Mouse (Mus musculus) kidney, postnatal 36 days (tissue): ENCODE results near the gene Mipep.

Experiments
- DNase-seq, 2 experiments: peaks; one replicate each; pipeline ENCODE4 v3.0.0; 2021 to 2022; ENCODE audit warnings: mixed read lengths in 2 of 2

Gene Mipep

GRCm38 (mm10) chr14:60882681-60883080 is 98.3 kb downstream of the Mipep start:
- DNase-seq = no peak

DNA sequence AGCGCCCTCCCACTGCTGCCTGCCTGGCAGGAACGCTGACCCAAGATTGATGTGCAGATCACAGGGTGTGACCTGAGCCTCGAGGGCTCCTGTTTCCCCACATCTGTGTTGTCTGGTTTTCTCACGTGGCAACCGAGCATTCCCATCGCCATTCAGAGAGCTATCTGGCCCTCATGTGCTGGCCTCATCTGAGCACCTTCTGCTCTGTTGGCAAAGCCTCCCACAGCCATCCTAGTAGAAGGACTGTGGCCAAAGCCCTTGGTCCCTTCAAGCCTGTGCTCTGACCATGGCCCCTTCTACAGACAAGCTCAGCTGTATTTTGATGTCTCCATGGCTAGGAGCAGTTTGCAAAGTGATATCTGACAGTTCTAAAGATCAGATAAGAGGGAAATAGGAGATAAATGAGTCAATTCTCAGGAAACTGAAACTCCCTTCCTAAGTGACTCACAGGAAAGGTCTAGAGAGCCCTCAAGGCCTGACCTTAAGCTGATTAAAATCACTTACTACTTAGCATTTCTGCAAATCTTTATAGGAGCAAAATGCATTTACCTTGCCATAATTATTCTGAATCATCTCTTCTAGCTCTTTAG is 101.1 kb downstream of the Mipep start:
- no peak for DNase-seq

- DNase-seq = no peak
Measured at GRCm38 (mm10) chr14:60893882-60894281, 109.5 kb downstream of the Mipep start.

GRCm38 (mm10) chr14:60895172-60896000 is 111.0 kb downstream of the Mipep start:
- DNase-seq = no peak

- DNase-seq = no peak
Measured at GRCm38 (mm10) chr14:60898086-60898667, 113.8 kb downstream of the Mipep start.

DNA sequence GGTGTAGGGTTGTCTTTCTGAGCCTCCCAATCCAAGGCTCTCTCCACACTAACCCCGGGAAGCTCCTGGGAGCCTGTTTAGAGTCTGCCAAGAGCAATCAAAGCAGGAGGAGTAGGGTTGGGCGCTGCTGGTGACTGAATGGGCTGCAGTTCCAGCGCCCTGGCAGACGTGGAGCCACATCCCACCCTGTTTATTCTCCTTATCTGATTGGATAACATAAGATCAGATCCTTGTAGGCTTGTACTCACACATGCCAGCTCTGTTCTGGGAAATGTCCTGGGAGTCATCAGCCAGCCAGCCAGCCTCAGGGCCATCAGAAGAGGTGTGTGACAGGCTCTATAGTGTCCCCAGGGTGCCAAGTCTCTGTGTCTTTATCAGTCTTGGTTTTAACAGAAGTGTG is 120.1 kb downstream of the Mipep start:
- no peak for DNase-seq

DNA sequence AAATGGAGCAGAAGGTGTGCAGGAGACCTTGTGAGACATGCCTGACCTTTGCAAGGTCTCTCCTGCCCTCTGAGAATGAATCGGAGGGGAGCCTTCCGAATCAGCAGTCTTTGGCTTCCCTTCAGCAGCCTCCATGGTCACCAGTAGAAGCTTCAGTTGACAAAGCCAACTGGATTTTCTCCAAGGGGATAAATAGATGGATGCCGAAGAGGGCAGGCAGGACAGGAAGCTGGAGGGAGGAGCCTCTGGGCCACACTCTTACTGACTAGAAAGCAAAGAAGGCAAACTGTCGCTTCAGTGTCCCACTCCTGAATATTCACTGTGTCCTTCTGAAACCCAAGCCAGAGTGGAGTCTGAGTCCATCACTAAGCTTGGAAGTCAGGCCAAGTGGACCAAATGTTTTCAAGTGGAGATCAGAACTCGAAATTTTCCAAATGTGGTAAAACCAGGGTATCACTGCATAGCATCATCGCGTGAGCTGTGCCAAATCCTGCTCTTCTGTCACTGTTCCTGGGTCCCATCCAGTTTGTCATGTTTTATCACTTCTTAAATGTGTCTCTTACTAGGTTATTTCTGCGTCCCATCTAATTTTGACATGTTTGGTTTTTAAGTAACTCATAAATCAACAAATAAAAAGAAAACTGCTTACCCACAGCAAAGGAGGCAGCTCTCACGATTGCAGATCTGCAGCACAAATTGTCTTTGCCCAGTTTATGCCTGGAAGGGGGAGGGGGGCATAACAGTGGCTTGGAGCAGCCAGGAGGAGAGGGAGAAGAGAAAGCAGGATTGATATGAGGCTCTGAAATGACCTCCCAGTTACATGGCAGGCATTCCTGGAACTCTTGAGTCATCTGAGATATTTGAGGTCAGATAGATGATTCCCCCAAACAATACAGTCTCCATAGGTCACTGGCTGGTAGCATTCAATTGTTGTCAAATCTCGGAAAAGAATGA is 122.3 kb downstream of the Mipep start:
- no peak for DNase-seq

DNA sequence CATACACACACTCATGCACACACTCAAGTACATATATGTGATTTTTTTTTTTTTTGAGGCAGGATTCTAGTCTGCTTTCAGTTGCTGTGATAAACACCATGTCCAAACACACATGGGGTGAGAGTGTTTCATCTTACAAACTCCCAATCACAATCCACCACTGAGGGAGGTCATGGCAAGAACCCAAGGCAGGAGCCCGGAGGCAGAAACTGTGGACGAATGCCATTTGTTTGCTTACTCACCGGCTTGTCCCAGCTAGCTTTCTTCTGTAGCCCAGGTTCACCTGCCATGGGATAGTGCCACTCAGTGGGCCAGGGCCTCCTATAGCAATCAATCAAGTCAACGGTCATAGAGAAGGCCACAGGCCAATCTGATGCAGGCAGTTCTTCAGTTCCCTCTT is 125.0 kb downstream of the Mipep start:
- DNase-seq = no peak

- DNase-seq = no peak
Measured at GRCm38 (mm10) chr14:60910506-60911444, 126.4 kb downstream of the Mipep start.

DNA sequence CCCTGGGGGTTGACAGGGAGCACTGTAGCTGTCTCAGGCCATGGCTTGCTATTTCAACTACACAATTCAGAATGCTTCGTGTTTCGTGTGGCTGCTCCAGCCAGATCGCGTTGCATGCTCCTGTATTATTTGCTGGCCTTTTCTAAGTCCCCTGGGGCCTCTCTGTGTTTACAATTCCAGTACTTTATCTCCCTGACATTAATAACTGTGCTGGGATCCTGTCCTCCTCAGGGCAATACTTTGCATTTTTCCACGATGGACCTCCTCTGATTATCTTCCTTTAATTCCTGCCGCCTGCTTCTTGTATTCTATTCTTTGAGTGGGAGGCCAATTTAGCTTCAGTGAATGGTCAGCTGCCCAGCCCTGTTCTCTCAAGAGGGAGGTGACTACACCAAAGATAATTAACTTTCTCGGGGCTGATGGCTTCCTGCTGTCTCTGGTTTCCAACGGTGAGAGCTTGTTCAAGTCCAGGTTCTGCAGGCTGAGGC is 128.7 kb downstream of the Mipep start:
- peak in 1 of 2 experiments; percentile 16 for DNase-seq

DNA sequence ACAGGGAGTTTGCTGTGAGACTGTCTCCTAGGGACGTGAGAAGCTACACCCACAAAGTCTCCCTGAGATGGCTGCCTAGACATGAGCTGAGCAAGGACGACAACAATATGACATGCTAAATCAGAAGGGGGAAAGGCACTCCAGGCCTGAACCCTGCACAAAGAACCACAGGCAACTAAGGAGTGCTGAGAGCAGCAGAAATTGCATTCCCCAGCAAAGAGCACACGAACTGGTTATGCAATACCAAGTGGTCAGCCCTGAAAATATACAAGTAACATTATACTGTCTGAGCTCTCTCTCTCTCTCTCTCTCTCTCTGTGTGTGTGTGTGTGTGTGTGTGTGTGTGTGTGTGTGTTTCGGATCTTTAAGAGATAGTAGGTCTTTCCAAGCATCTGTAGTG is 132.3 kb downstream of the Mipep start:
- peak in 1 of 2 experiments; percentile 8 for DNase-seq

GRCm38 (mm10) chr14:60926011-60926410 is 141.6 kb downstream of the Mipep start:
- no peak for DNase-seq

- DNase-seq = no peak
Measured at GRCm38 (mm10) chr14:60935705-60936104, 151.3 kb downstream of the Mipep start.

GRCm38 (mm10) chr14:60937481-60938039 is 153.2 kb downstream of the Mipep start:
- DNase-seq = no peak
